Mouse (Mus musculus) forebrain, embryonic 16.5 days (tissue): Measurements from ENCODE around the gene 4931428F04Rik. TPM values are rescaled to one million over a fixed set of nuclear protein-coding genes. Genes with fewer than 3 reads are reported as not detected.
A peak's percentile ranks its signal among the peaks of the same experiment; 100 is the strongest.
"Not testable (repeated sequence)": the region's sequence is repeated elsewhere in the genome, so short reads cannot be mapped to it uniquely, and the experiment has no call there.

Experiments
- ATAC-seq: fragments of 200-750 bp; cut with Nextera tagmentation; 2 replicates; pipeline ENCODE4 v1.8.0; 2017; ENCODE audit warnings: mild to moderate bottlenecking, moderate library complexity
- H3K27ac ChIP-seq: fragments of 300-500 bp; sonication (generic); 2 replicates; pipeline ENCODE4 v1.5.1; 2014; ENCODE audit warnings: low read length, control low read depth
- H3K27me3 ChIP-seq: fragments of 300-500 bp; sonication (generic); replicated peaks from 2 replicates; pipeline ENCODE4 v1.6.1; 2014; ENCODE audit warnings: low read length; ENCODE audit not compliant: control insufficient read depth, insufficient read depth
- H3K36me3 ChIP-seq: fragments of 300-500 bp; sonication (generic); 2 replicates; pipeline ENCODE4 v1.6.1; 2014; ENCODE audit not compliant: control insufficient read depth, insufficient read depth
- H3K4me1 ChIP-seq: fragments of 300-500 bp; sonication (generic); replicated peaks from 2 replicates; pipeline ENCODE4 v1.6.1; 2014; ENCODE audit warnings: low read length; ENCODE audit not compliant: control insufficient read depth, insufficient read depth
- H3K4me2 ChIP-seq: fragments of 300-500 bp; sonication (generic); 2 replicates; pipeline ENCODE4 v1.6.1; 2014; ENCODE audit warnings: mild to moderate bottlenecking, low read length, control low read depth
- H3K4me3 ChIP-seq: fragments of 300-500 bp; sonication (generic); replicated peaks from 2 replicates; pipeline ENCODE4 v1.5.1; 2014; ENCODE audit warnings: mild to moderate bottlenecking, low read length, control low read depth
- H3K9ac ChIP-seq: fragments of 300-500 bp; sonication (generic); replicated peaks from 2 replicates; pipeline ENCODE4 v1.6.1; 2014; ENCODE audit warnings: low read depth, low read length, control low read depth
- H3K9me3 ChIP-seq: fragments of 300-500 bp; sonication (generic); 2 replicates; pipeline ENCODE4 v1.6.1; 2016; ENCODE audit warnings: low read length; ENCODE audit not compliant: control insufficient read depth
- WGBS: fragments of 180-500 bp; shearing (Covaris S2); extraction: QIAGEN DNeasy Blood & Tissue Kit; methylation state at CpG from one replicate; pipeline ENCODE4 v1.1.7; 2014; 5-methylcytosine and 5-hydroxymethylcytosine counted together
- polyA plus RNA-seq: library from polyadenylated mRNA; unstranded; fragments of >200 nt; fragmentation: Nextera tagmentation; extraction: Ambion mirVana; gene quantifications from 2 replicates; pipeline ENCODE4 v1.2.1, GENCODE M21; 2015

Gene 4931428F04Rik
- polyA plus RNA-seq, 1 experiment from 2014 or later: 125 TPM

DNA sequence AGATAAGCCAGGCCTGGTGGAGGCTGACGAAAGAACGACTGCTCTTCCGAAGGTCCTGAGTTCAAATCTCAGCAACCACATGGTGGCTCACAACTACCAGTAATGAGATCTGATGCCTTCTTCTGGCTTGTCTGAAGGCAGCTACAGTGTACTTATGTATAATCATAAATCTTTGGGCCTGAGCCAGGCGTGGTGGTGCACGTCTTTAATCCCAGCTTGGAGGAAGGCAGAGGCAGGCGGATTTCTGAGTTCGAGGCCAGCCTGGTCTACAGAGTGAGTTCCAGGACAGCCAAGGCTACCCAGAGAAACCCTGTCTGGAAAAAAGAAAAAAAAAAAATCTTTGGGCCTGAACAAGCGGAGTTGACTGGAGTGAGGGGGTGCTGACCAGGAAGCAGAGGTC, 1.7 kb upstream of the 4931428F04Rik start:
- not testable (repeated sequence) for H3K9ac ChIP-seq, H3K27ac ChIP-seq, H3K36me3 ChIP-seq, ATAC-seq, H3K9me3 ChIP-seq, H3K4me2 ChIP-seq, H3K4me3 ChIP-seq, H3K27me3 ChIP-seq
- H3K4me1 ChIP-seq: peaks cover 38% of the 10 kb centered on the region
- 88% methylated on average over 8 of the region's 8 CpGs for WGBS

DNA sequence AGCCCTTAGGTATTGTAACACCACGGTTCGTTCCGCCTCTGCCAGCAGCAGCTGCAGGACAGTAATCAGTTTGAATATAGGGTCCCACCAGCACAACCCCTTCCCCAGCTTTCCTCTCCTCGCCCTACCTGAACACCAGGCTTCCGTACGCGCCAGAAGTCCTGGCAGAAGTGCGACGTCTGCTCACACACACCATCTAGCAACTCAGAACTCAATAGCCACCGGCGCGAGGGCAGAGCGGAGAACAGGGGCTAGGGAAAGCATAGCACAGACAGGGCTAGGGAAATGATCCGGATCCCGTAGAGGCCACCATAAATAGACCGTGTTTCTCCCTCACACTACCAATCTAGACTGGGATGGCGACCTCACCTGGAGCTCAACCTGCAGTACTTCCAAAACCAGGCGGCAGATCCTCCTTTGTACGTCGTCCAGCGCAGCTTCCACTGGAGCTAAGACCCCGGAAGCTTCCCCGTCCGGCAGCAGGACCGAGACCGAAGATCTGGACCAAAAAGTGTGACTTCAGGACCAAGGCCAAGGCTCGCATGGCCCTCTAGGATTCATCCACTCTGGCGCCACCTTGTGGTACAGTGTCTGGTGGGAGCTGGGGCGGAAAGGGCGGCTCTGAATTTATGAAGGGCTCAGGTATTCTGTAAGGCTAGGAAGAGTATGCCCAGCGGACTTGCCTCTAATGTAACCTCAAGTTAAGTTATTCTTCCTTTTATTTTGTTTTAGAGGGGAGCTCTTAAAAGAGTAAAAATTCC, 1.1 kb upstream of the 4931428F04Rik start:
- Histone ChIP-seq H3K9me3 (no peaks in the 10 kb centered on the region), H3K27ac (no peak overlapping the region), H3K4me3 (peak overlapping the region; percentile 61), H3K4me2 (peak overlapping the region; percentile 84), H3K9ac (peak overlapping the region; percentile 59), H3K4me1 (peaks cover 44% of the 10 kb centered on the region), H3K27me3 (no peaks in the 10 kb centered on the region), H3K36me3 (no peaks in the 10 kb centered on the region)
- 4% methylated on average over 31 of the region's 31 CpGs for WGBS
- no peak for ATAC-seq

DNA sequence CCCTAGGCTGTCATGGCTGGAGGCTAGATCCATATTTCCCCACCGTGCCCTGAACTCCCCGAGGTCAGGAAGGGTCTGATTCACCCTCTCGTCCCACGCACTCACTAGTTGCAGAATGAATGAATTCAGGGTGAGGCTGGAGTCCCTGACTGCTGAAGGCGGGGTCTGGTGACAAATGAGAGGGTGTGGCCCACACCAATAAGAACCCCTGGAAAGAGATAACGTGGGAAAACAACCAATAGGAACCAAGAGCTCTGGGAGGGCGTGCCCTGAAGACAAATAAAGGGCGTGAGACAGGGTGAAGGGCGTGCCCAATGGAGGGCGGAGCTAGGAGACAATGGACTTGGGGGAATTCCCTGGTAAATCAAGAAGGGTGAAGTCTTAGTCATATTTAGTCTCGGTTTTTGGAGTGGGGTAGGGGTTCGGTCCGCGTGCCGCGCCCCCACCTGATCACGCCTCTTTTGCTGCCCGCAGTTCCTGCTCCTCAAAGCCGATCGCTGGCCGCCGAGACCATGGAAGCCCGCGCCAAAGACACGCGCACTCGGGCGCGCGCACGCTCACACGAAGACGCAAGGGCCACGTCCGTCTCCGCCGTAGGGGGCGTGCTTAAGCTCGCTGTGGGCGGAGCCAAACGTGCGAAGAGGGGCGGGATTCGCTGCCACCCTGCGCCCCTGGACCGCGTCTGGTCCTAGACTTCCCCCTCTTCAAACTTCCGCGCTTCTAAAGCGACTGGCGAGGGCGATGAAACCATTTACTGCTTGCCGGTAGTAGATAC, 519 bp downstream of the 4931428F04Rik start:
- peak overlapping the region; percentile 59 for H3K9ac ChIP-seq
- H3K27me3 ChIP-seq: no peaks in the 10 kb centered on the region
- under 1% methylated on average over 53 of the region's 53 CpGs for WGBS
- H3K4me3 ChIP-seq: peak overlapping the region; percentile 61
- no peaks in the 10 kb centered on the region for H3K36me3 ChIP-seq
- H3K27ac ChIP-seq: peak overlapping the region; percentile 91
- H3K9me3 ChIP-seq: no peaks in the 10 kb centered on the region
- peaks cover 50% of the 10 kb centered on the region for H3K4me1 ChIP-seq
- ATAC-seq: peak; percentile 91
- peak overlapping the region; percentile 84 for H3K4me2 ChIP-seq

DNA sequence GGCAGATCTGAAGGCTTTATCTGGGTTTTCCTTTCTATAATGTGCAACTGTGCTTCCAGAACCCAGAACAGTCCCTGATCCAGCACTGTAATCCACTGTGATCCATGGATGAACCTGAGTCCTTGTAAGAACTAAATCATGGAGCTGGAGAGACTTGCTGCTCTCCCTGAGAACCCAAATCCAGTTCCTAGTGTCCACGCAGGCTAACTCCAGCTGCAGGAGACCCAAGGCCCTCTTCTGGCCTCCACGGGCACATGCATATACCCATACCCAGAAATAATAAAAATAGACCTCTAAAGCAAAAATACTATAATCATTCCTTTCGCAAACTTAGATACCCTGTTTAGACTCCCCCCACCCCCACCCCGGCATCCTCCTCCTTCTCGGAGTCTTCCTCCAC, 1.4 kb downstream of the 4931428F04Rik start:
- no peak for ATAC-seq
- H3K4me1 ChIP-seq: peaks cover 50% of the 10 kb centered on the region
- H3K4me2 ChIP-seq: peak overlapping the region; percentile 84
- peak overlapping the region; percentile 59 for H3K9ac ChIP-seq
- H3K27me3 ChIP-seq: no peaks in the 10 kb centered on the region
- H3K9me3 ChIP-seq: no peaks in the 10 kb centered on the region
- peak overlapping the region; percentile 91; the same call in 1 of the 2 replicates for H3K27ac ChIP-seq
- no peaks in the 10 kb centered on the region for H3K36me3 ChIP-seq
- WGBS: 80% methylated on average over 5 of the region's 5 CpGs
- H3K4me3 ChIP-seq: peak overlapping the region; percentile 61

DNA sequence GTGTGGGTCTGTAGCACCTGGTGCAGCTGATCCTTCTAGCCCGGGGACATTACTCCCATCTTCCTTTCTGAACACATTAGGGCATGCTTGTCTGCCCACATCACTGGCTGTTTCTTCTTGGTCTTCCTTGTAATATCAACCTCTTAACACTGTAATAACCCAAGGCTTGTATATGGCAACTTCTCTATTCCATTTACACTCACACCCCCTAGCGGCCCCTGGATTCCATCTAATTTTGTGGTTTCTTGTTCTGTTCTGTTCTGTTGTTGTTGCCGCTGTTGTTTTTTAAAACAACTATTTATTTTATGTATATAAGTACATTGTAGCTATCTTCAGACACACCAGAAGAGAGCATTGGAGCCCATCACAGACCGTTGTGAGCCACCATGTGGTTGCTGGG, 2.8 kb downstream of the 4931428F04Rik start:
- ATAC-seq: no peak
- H3K27me3 ChIP-seq: no peaks in the 10 kb centered on the region
- no peak overlapping the region for H3K4me3 ChIP-seq
- H3K9me3 ChIP-seq: no peaks in the 10 kb centered on the region
- no peak overlapping the region for H3K27ac ChIP-seq
- peaks cover 50% of the 10 kb centered on the region for H3K4me1 ChIP-seq
- H3K36me3 ChIP-seq: peaks cover 7% of the 10 kb centered on the region; the same call in 1 of the 2 replicates
- 89% methylated on average over 4 of the region's 4 CpGs for WGBS
- H3K9ac ChIP-seq: no peak overlapping the region
- peak overlapping the region; percentile 84 for H3K4me2 ChIP-seq

DNA sequence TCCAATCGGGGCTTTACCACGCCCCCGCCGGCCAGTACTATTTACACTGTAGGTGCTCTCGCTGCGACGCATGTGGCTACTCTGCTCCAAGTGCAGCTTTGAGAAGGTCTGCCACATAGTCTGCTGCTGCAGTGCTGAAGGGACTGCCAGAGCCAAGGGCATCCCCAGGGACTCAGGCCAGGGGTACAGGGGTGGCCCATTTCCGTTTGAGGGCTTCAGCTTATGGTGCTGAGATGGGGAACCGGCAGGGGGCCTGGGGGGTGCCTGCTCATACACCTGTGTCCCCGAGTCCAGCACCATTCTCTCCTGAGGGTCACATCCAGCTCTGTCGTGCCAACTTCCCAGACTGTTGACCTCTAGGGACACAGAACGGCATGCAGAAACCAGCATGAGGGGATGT, 4.2 kb downstream of the 4931428F04Rik start:
- 46% methylated on average over 12 of the region's 12 CpGs for WGBS
- no peaks in the 10 kb centered on the region for H3K9me3 ChIP-seq
- no peak overlapping the region for H3K4me2 ChIP-seq
- peaks cover 8% of the 10 kb centered on the region; the same call in 1 of the 2 replicates for H3K36me3 ChIP-seq
- H3K4me1 ChIP-seq: peaks cover 46% of the 10 kb centered on the region
- no peak overlapping the region for H3K9ac ChIP-seq
- H3K4me3 ChIP-seq: no peak overlapping the region
- no peaks in the 10 kb centered on the region for H3K27me3 ChIP-seq
- ATAC-seq: no peak
- no peak overlapping the region for H3K27ac ChIP-seq

DNA sequence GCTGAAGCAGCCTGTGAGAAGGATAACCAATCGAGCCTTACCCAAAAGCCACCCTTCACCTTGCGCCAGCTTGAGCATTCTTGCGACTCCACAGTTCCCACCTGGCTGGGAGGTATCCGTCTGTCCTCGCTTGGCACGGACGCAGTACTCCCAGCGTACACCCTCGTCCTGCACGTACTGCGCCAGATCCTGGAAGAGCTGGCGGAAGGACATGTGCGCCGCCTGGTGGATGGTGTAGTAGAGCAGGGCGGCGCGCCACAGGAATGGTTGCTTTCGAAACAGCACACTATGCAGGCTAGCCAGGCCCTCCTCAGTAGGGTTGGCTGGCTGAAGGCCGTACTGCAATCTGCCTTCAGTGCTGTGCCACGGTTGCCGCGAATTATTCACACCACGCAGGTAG, 6.6 kb downstream of the 4931428F04Rik start:
- 19% methylated on average over 23 of the region's 23 CpGs for WGBS

DNA sequence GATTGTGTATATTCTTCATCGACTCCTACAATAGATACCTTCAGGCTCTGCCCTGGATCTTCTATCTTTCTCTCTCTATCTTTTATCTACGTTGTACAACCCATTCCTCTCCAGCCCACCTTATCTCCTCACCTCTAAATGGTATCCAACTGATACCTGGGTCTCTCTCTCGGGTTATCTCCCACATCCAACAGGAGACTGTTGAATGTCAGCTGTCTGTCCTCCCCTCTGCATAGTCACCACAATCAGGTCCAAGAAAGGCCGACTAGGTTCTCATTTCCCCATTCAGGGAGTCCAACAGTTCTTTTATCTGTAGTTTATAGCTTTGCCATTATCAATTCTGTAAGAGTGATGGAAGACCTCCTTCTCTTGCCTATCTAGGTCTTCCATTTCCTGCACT, 7.4 kb downstream of the 4931428F04Rik start:
- WGBS: 97% methylated on average over 4 of the region's 4 CpGs

More for the DNA sequence above, 6.6 kb downstream of the 4931428F04Rik start:
- Histone ChIP-seq H3K27me3 (peaks cover 7% of the 10 kb centered on the region), H3K27ac (no peak overlapping the region), H3K9ac (no peak overlapping the region), H3K4me1 (peaks cover 38% of the 10 kb centered on the region), H3K36me3 (peaks cover 10% of the 10 kb centered on the region; the same call in 1 of the 2 replicates), H3K4me2 (no peak overlapping the region), H3K9me3 (no peaks in the 10 kb centered on the region), H3K4me3 (no peak overlapping the region)
- 0 out of 2 replicates have a peak, but pooled peaks have one; percentile 8 for ATAC-seq

DNA sequence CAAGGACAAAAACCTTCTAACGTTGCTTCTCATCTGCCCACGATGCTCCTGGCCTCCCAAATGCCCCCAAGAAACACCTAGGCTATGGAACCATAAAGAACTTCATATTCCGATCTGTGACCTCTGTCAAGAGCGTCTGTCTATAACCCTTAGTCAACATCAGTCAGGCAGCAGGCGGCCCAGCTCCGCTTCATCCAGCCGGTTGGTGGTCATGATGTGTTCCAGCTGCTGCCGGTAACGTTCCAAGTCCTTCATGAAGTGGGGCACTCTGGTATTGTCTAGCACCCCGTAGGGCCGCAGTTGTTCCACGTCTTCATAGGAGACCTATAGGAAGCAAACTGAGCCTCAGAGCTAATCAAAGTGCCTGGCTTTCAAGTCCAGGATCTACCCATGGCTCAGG, 7.8 kb downstream of the 4931428F04Rik start:
- Histone ChIP-seq H3K4me1 (peaks cover 26% of the 10 kb centered on the region), H3K36me3 (peaks cover 10% of the 10 kb centered on the region; the same call in 1 of the 2 replicates), H3K27me3 (peaks cover 18% of the 10 kb centered on the region), H3K27ac (no peak overlapping the region), H3K9me3 (no peaks in the 10 kb centered on the region), H3K4me2 (no peak overlapping the region), H3K4me3 (no peak overlapping the region), H3K9ac (no peak overlapping the region)
- WGBS: 91% methylated on average over 12 of the region's 12 CpGs
- ATAC-seq: no peak

More for the DNA sequence above, 7.4 kb downstream of the 4931428F04Rik start:
- no peak for ATAC-seq
- H3K27me3 ChIP-seq: peaks cover 14% of the 10 kb centered on the region
- H3K27ac ChIP-seq: no peak overlapping the region
- no peaks in the 10 kb centered on the region for H3K9me3 ChIP-seq
- H3K4me2 ChIP-seq: no peak overlapping the region
- H3K4me3 ChIP-seq: no peak overlapping the region
- H3K9ac ChIP-seq: no peak overlapping the region
- peaks cover 30% of the 10 kb centered on the region for H3K4me1 ChIP-seq
- peaks cover 10% of the 10 kb centered on the region; the same call in 1 of the 2 replicates for H3K36me3 ChIP-seq
